Mouse (Mus musculus): ENCODE results near the gene Gm10974. TPM values are rescaled to one million over a fixed set of nuclear protein-coding genes. Genes with fewer than 3 reads are reported as not detected.

Gene Gm10974
- polyA plus RNA-seq (2014; fragmentation: Nextera tagmentation; extraction: Ambion mirVana): not detected in 2 replicates

- WGBS: 70% methylated on average over 2 of the region's 2 CpGs
- H3K4me1 ChIP-seq (ENCODE audit: control insufficient read depth, insufficient read depth, low read length): no peaks in the 10 kb centered on the region
- no peak within 1 kb of the TSS for H3K4me2 ChIP-seq (ENCODE audit: low read depth, low read length)
- no peak within 1 kb of the TSS for H3K27ac ChIP-seq (ENCODE audit: low read depth, low read length)
- H3K36me3 ChIP-seq (ENCODE audit: control insufficient read depth, insufficient read depth, low read length): no peaks in the 10 kb centered on the region
- H3K4me3 ChIP-seq (ENCODE audit: low read depth, low read length): no peak within 1 kb of the TSS
- H3K9me3 ChIP-seq (ENCODE audit: control insufficient read depth, low read length): no peaks in the 10 kb centered on the region
- no peak within 1 kb of the TSS for H3K9ac ChIP-seq (replicated peaks; ENCODE audit: low read depth, low read length)
- no peak for ATAC-seq (ENCODE audit: low read depth)
- H3K27me3 ChIP-seq (ENCODE audit: control insufficient read depth, insufficient read depth, low read length): no peaks in the 10 kb centered on the region
Observed at GRCm38 (mm10) chr7:66365904-66366303, at the start of gene Gm10974. TSS of gene Gm10974 (plus strand) at chr7:66365905.

GRCm38 (mm10) chr7:66318147-66318546 lies 47.6 kb upstream of the Gm10974 start:
- no peak for ATAC-seq (ENCODE audit: low read depth)
- H3K9me3 ChIP-seq (ENCODE audit: control insufficient read depth, low read length): no peaks in the 10 kb centered on the region
- H3K4me2 ChIP-seq (ENCODE audit: low read depth, low read length): no peak overlapping the region
- 88% methylated on average over 6 of the region's 6 CpGs for whole genome bisulfite sequencing
- no peaks in the 10 kb centered on the region for H3K27me3 ChIP-seq (ENCODE audit: control insufficient read depth, insufficient read depth, low read length)
- no peak overlapping the region for H3K9ac ChIP-seq (replicated peaks; ENCODE audit: low read depth, low read length)
- H3K4me3 ChIP-seq (ENCODE audit: low read depth, low read length): no peak overlapping the region
- H3K36me3 ChIP-seq (ENCODE audit: control insufficient read depth, insufficient read depth, low read length): no peaks in the 10 kb centered on the region
- no peak overlapping the region for H3K27ac ChIP-seq (ENCODE audit: low read depth, low read length)
- no peaks in the 10 kb centered on the region for H3K4me1 ChIP-seq (ENCODE audit: control insufficient read depth, insufficient read depth, low read length)

GRCm38 (mm10) chr7:66320996-66321395 lies 44.7 kb upstream of the Gm10974 start:
- ATAC-seq (ENCODE audit: low read depth): no peak

DNA sequence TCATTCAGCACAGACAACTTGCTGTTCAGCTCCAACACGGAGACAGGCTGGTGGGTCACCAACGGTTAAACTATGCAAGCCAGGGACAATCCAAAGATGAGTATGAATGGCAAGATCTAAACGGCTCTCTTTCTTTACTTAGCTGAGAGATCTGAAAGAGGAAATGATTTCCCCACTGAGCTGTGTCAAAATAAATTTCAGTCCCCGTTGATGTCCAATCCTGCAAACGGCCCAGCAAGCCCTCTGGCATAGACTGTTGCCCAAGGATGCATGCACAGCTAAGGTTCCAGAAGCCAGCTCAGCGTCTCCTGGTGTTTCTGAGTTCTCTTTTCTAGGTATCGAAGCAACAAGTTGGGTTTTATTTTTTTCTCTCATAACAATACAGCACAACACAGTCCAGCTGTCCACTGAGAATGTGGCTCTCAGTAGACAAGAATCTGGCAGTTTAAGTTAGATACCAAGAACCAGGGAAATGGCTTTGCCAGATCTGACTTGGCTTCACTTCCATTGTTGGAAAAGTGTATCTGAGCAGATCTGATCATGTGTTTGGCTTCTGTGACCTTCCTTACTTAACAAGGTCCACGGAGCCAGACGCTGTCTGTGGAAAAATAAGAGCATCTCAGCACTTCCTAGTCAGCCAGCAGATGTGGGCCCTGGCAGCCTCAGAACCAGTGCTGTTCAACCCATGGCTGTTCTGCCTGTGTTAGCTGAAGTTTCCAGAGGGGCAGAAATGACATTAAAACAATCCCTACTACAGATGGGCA lies 42.3 kb upstream of the Gm10974 start:
- no peak for ATAC-seq (ENCODE audit: low read depth)
- H3K4me1 ChIP-seq (ENCODE audit: control insufficient read depth, insufficient read depth, low read length): no peaks in the 10 kb centered on the region
- no peaks in the 10 kb centered on the region for H3K27me3 ChIP-seq (ENCODE audit: control insufficient read depth, insufficient read depth, low read length)
- no peak overlapping the region for H3K27ac ChIP-seq (ENCODE audit: low read depth, low read length)
- H3K4me3 ChIP-seq (ENCODE audit: low read depth, low read length): no peak overlapping the region
- no peak overlapping the region for H3K9ac ChIP-seq (replicated peaks; ENCODE audit: low read depth, low read length)
- 80% methylated on average over 9 of the region's 9 CpGs for WGBS
- no peaks in the 10 kb centered on the region for H3K9me3 ChIP-seq (ENCODE audit: control insufficient read depth, low read length)
- no peak overlapping the region for H3K4me2 ChIP-seq (ENCODE audit: low read depth, low read length)
- no peaks in the 10 kb centered on the region for H3K36me3 ChIP-seq (ENCODE audit: control insufficient read depth, insufficient read depth, low read length)

More at GRCm38 (mm10) chr7:66320996-66321395, 44.7 kb upstream of the Gm10974 start:
- no peaks in the 10 kb centered on the region for H3K4me1 ChIP-seq (ENCODE audit: control insufficient read depth, insufficient read depth, low read length)
- no peak overlapping the region for H3K4me3 ChIP-seq (ENCODE audit: low read depth, low read length)
- no peaks in the 10 kb centered on the region for H3K36me3 ChIP-seq (ENCODE audit: control insufficient read depth, insufficient read depth, low read length)
- H3K27me3 ChIP-seq (ENCODE audit: control insufficient read depth, insufficient read depth, low read length): no peaks in the 10 kb centered on the region
- H3K9me3 ChIP-seq (ENCODE audit: control insufficient read depth, low read length): no peaks in the 10 kb centered on the region
- no peak overlapping the region for H3K9ac ChIP-seq (replicated peaks; ENCODE audit: low read depth, low read length)
- H3K27ac ChIP-seq (ENCODE audit: low read depth, low read length): no peak overlapping the region
- WGBS: 52% methylated on average over 5 of the region's 5 CpGs
- no peak overlapping the region for H3K4me2 ChIP-seq (ENCODE audit: low read depth, low read length)

- 67% methylated on average over 3 of the region's 3 CpGs for WGBS
- Histone ChIP-seq H3K36me3 (ENCODE audit: control insufficient read depth, insufficient read depth, low read length) (no peaks in the 10 kb centered on the region), H3K9me3 (ENCODE audit: control insufficient read depth, low read length) (no peaks in the 10 kb centered on the region), H3K9ac (replicated peaks; ENCODE audit: low read depth, low read length) (no peak overlapping the region), H3K27me3 (ENCODE audit: control insufficient read depth, insufficient read depth, low read length) (no peaks in the 10 kb centered on the region), H3K4me3 (ENCODE audit: low read depth, low read length) (no peak overlapping the region), H3K4me1 (ENCODE audit: control insufficient read depth, insufficient read depth, low read length) (no peaks in the 10 kb centered on the region), H3K27ac (ENCODE audit: low read depth, low read length) (no peak overlapping the region), H3K4me2 (ENCODE audit: low read depth, low read length) (no peak overlapping the region)
- no peak for ATAC-seq (ENCODE audit: low read depth)
Observed at GRCm38 (mm10) chr7:66325419-66326053, 40.2 kb upstream of the Gm10974 start.

DNA sequence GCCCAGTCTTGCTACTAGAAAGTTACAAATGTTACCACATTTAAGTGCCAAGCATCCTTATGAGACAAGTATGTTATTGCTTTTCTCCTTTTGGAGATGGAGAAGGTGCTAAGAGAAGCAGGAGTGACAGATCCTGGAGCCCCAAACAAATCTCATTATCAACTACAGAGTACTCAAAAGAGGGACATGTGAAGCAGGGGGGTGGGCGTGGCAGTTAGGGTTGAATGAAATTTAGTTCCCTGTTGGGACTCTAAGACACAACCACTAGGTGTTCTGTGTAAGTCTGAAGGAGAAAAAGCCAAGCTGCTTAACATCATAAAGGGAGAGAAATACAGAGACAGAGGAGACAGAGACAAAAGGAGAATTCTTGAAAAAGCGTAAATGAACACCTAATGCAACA lies 38.2 kb upstream of the Gm10974 start:
- Histone ChIP-seq H3K27ac (ENCODE audit: low read depth, low read length) (no peak overlapping the region), H3K4me1 (ENCODE audit: control insufficient read depth, insufficient read depth, low read length) (no peaks in the 10 kb centered on the region), H3K36me3 (ENCODE audit: control insufficient read depth, insufficient read depth, low read length) (no peaks in the 10 kb centered on the region), H3K9ac (replicated peaks; ENCODE audit: low read depth, low read length) (no peak overlapping the region), H3K27me3 (ENCODE audit: control insufficient read depth, insufficient read depth, low read length) (no peaks in the 10 kb centered on the region), H3K4me2 (ENCODE audit: low read depth, low read length) (no peak overlapping the region), H3K4me3 (ENCODE audit: low read depth, low read length) (no peak overlapping the region), H3K9me3 (ENCODE audit: control insufficient read depth, low read length) (no peaks in the 10 kb centered on the region)
- ATAC-seq (ENCODE audit: low read depth): no peak
- WGBS: 77% methylated on average over 2 of the region's 2 CpGs

DNA sequence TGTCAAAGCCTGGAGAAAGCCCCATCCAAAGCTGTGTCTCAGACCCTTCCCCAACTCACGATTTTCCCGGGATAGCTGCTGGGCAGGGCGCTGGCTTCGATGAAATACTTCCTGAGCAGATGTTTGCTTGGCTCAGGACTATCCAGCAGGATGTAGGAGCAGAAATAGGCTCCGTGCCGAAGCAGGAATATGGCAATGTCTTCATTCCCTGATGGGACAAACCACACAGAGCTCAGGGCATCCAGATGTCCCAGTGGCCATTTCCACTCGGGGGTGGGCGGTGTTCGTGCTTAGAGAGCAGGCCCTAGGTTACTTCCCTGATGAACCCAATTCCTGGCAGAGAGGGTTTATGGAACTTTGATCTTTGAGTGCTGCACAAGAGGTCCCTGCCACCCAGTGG lies 35.1 kb upstream of the Gm10974 start:
- H3K9ac ChIP-seq (replicated peaks; ENCODE audit: low read depth, low read length): no peak overlapping the region
- H3K9me3 ChIP-seq (ENCODE audit: control insufficient read depth, low read length): no peaks in the 10 kb centered on the region
- 88% methylated on average over 9 of the region's 9 CpGs for WGBS
- no peak overlapping the region for H3K4me3 ChIP-seq (ENCODE audit: low read depth, low read length)
- no peaks in the 10 kb centered on the region for H3K4me1 ChIP-seq (ENCODE audit: control insufficient read depth, insufficient read depth, low read length)
- no peak overlapping the region for H3K27ac ChIP-seq (ENCODE audit: low read depth, low read length)
- H3K4me2 ChIP-seq (ENCODE audit: low read depth, low read length): no peak overlapping the region
- no peak for ATAC-seq (ENCODE audit: low read depth)
- H3K36me3 ChIP-seq (ENCODE audit: control insufficient read depth, insufficient read depth, low read length): no peaks in the 10 kb centered on the region
- no peaks in the 10 kb centered on the region for H3K27me3 ChIP-seq (ENCODE audit: control insufficient read depth, insufficient read depth, low read length)

- H3K36me3 ChIP-seq (ENCODE audit: control insufficient read depth, insufficient read depth, low read length): no peaks in the 10 kb centered on the region
- WGBS: 89% methylated on average over 8 of the region's 8 CpGs
- no peak for ATAC-seq (ENCODE audit: low read depth)
Observed at GRCm38 (mm10) chr7:66332340-66332739, 33.4 kb upstream of the Gm10974 start.

DNA sequence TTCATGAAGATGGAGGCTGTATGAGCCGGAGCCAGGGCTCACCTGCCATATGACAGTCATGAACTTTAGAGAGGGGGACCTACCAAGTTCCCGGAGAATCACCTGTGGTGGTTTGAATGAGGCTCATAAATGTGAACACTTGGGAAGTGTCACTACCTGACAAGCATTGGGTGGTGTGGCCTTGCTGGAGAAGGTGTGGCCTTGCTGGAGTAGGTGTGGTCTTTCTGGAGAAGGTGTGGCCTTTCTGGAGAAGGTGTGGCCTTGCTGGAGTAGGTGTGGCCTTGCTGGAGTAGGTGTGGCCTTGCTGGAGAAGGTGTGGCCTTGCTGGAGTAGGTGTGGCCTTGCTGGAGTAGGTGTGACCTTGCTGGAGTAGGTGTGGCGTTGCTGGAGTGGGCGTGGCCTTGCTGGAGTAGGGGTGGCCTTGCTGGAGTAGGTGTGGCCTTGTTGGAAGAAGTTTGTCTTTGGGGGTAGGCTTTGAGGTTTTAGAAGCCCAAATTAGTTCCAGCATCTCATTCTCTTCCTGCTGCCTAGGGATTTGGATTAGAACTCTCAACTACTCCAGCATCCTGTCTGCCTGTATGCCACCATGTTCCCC lies 31.7 kb upstream of the Gm10974 start:
- Histone ChIP-seq H3K4me2 (ENCODE audit: low read depth, low read length) (no peak overlapping the region), H3K4me1 (ENCODE audit: control insufficient read depth, insufficient read depth, low read length) (no peaks in the 10 kb centered on the region), H3K4me3 (ENCODE audit: low read depth, low read length) (no peak overlapping the region), H3K27me3 (ENCODE audit: control insufficient read depth, insufficient read depth, low read length) (no peaks in the 10 kb centered on the region), H3K36me3 (ENCODE audit: control insufficient read depth, insufficient read depth, low read length) (no peaks in the 10 kb centered on the region), H3K9ac (replicated peaks; ENCODE audit: low read depth, low read length) (no peak overlapping the region), H3K27ac (ENCODE audit: low read depth, low read length) (no peak overlapping the region), H3K9me3 (ENCODE audit: control insufficient read depth, low read length) (no peaks in the 10 kb centered on the region)
- 83% methylated on average over 4 of the region's 4 CpGs for WGBS
- no peak for ATAC-seq (ENCODE audit: low read depth)

More at GRCm38 (mm10) chr7:66332340-66332739, 33.4 kb upstream of the Gm10974 start:
- H3K4me1 ChIP-seq (ENCODE audit: control insufficient read depth, insufficient read depth, low read length): no peaks in the 10 kb centered on the region
- no peak overlapping the region for H3K4me3 ChIP-seq (ENCODE audit: low read depth, low read length)
- H3K9me3 ChIP-seq (ENCODE audit: control insufficient read depth, low read length): no peaks in the 10 kb centered on the region
- no peaks in the 10 kb centered on the region for H3K27me3 ChIP-seq (ENCODE audit: control insufficient read depth, insufficient read depth, low read length)
- no peak overlapping the region for H3K9ac ChIP-seq (replicated peaks; ENCODE audit: low read depth, low read length)
- no peak overlapping the region for H3K4me2 ChIP-seq (ENCODE audit: low read depth, low read length)
- no peak overlapping the region for H3K27ac ChIP-seq (ENCODE audit: low read depth, low read length)
